Mouse (Mus musculus) heart, adult 2 months (tissue): ENCODE measurements around the gene Rem2.

ENCODE experiments used
- CTCF ChIP-seq: fragments of 200-600 bp; IDR thresholded peaks from 2 replicates; pipeline ENCODE4 v1.8.1; 2022; ENCODE audit warnings: antibody characterized with exemption, mild to moderate bottlenecking, moderate library complexity
- EP300 ChIP-seq: fragments of 200-500 bp; IDR thresholded peaks from 2 replicates; pipeline ENCODE4 v1.6.1; 2011; ENCODE audit warnings: low read depth, low read length, control low read depth; ENCODE audit not compliant: insufficient read depth

- no peak for TF ChIP-seq EP300
- no peak for TF ChIP-seq CTCF
Measured at GRCm38 (mm10) chr14:54485899-54486298, 10.0 kb downstream of the Rem2 start.
